Mouse (Mus musculus): ENCODE results near the gene Klhl2.

DNA sequence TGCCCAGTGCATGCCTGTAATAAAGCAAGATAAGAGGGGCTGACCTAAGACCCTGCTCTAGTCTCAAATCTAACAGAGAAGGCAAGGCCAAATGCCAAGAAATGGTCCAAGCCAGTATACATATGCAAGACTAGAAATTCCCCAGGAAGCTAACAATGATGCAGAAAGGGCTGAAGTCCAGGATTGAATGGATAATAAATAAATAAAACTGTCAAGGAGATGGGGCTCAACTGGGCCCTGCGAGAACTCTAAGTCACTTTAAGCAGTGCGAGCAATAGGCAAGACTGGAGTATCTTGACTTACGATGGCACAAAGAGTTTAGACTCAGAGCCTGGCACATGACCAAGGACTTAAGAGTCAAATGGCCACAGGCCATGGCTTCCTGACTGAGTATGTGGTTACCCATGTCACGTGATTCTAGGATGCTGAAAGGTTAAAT, 5.8 kb downstream of the Klhl2 start:
- no peak for TF ChIP-seq CTCF (IDR thresholded peaks at IDR 0.05; ENCODE audit: borderline replicate concordance, extremely low read depth, insufficient read depth, insufficient read length)
- TF ChIP-seq POLR2A (IDR thresholded peaks at IDR 0.05; ENCODE audit: borderline replicate concordance, extremely low read depth, insufficient read depth, insufficient read length, poor library complexity, severe bottlenecking): no peak

Data from brain, embryonic 14.5 days (tissue).